Mouse (Mus musculus) embryo, embryonic 10.5 days (tissue): Measurements from ENCODE around the gene Vmn2r12.
"Not testable (repeated sequence)": the region's sequence is repeated elsewhere in the genome, so short reads cannot be mapped to it uniquely, and the experiment has no call there.

ENCODE experiments used
- DNase-seq: peaks from one replicate; pipeline ENCODE4 v3.0.0-alpha.2; 2015; ENCODE audit warnings: low spot score

The Vmn2r12 gene

GRCm38 (mm10) chr5:109097850-109098249 lies at the start of gene Vmn2r12:
Gene Vmn2r12, minus strand, starts transcription at chr5:109097950.
- not testable (repeated sequence) for DNase-seq

GRCm38 (mm10) chr5:109139546-109139945 lies 41.8 kb upstream of the Vmn2r12 start:
- no peak for DNase-seq

DNA sequence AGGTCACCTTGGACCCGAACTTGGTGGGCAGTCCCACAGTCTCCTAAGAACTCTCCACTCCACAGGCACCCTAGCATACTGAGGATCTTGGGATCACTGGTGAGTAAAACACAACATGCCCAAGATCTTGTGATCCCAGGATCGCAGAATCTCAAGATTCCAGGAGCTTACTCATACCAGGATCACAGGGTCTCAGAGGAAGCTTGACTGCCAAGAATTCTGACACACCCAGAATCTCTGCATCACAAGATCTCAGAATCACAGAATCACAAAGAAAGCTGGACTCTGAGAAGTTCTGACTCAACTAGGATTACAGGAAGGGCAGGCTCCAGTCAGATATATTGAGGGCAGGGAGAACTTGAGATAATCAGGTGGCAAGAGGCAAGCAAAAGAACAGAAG lies 39.0 kb upstream of the Vmn2r12 start:
- no peak for DNase-seq

GRCm38 (mm10) chr5:109096482-109096881 lies 1.3 kb downstream of the Vmn2r12 start:
- DNase-seq = not testable (repeated sequence)

DNA sequence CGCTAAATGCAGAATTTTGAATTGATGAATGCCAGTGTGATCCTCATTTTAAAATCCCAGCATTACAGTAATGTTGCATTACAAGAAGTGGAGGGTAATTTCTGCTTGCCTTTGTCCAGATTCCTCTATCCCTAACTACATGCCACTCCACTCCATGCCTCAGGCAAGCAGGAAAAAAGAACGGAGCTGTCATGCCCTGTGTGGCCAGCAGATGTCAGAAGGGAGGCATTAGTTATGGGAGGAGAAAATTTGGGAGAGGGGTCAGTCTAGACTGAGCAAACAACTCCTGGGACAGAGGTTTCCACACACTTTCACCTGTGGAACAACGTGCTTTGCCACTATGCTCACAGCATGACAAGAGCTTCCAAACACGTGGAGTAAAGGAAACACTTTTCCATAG lies 25.7 kb downstream of the Vmn2r12 start:
- DNase-seq = not testable (repeated sequence)

DNA sequence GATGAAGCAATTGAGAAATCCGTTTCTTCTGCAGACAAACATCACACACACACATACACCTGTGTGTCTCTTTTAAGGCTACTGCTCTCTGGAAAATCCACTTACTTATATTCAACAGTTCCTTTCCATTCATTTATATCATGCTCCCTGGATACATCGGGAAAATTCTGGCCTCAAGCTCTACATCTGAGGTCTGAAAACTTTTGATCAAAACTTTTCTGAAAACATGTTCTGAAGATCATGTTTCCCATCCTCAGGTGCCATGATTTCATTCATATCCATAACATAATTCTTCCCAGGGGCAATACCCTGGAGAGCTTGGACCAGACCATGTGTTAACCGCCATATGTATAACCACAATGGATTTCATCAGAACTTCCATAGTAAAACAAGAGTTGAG lies 38.3 kb downstream of the Vmn2r12 start, which contains the start of gene Vmn2r11:
Gene Vmn2r11, minus strand, starts transcription at position 101 of the 400 bp plus-strand sequence.
- not testable (repeated sequence) for DNase-seq

- DNase-seq = no peak
Measured at GRCm38 (mm10) chr5:109055286-109055685, 42.5 kb downstream of the Vmn2r12 start.
